Mouse (Mus musculus): Measurements from ENCODE around the gene Psg20.

DNA sequence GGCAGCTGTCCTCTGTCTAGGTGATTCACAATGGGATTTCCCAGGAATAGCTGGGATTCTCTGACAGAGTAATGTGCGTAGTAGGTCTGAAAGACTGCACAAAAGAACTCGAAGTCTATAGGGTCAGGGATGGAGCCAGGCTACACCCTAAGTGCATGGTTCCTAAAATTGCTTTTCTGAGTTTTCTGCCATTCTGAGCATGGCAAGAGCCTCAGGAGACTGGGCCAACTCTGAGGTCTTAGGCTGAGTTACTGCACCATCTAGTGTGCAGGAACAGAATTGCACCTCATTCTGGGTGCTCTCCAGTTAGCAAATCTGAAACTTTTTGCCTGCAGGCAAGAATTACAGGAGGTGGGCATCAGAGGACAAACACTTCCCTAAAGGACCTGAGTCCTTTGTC lies 6.2 kb downstream of the Psg20 start:
- TF ChIP-seq CTCF (IDR thresholded peaks at IDR 0.05; ENCODE audit: control insufficient read depth, insufficient read depth, insufficient replicate concordance, low read depth, low read length) (no peak), POLR2A (IDR thresholded peaks at IDR 0.05; ENCODE audit: control insufficient read depth, low read depth, low read length) (no peak)
